Mouse (Mus musculus): ENCODE data around the gene Eln.

DNA sequence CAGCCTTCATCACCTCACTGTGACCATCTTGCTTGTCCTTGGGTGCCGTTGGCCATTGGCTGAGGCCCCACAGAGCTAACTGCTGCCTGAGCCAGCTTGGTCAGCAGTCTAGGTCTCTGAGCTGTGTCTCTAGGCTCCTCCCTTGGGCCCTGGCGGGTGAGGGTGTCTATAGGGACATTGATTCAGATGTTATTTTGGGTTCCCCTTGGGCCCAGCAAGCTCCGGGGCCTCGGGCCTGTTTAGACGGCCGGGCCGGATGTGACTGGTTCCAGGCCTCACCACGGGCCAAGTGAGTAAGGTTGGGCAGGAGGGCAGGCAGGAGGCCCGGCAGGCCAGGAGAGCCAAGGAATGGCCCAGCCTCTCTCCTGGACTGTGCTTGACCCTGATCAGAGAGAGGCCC is 16.2 kb upstream of the Eln start:
- no peak for TF ChIP-seq CTCF (IDR thresholded peaks at IDR 0.05)
- TF ChIP-seq EP300 (IDR thresholded peaks at IDR 0.05), result no peak
